Mouse (Mus musculus) thymus, adult 2 months (tissue): ENCODE measurements at regions not wholly inside any gene's neighbourhood (a gene's known extent, or its start where the extent isn't known, plus 50 kb on each side); places are given as distances from the start of the nearest gene placed in this dataset.

Source experiments
- DNase-seq: peaks from one replicate; pipeline ENCODE4 v3.0.0; 2021
- H3K27ac ChIP-seq: fragments of 200-500 bp; 2 replicates; pipeline ENCODE4 v1.5.1; 2012; ENCODE audit warnings: low read length, control low read depth; ENCODE audit not compliant: control insufficient read depth, insufficient read depth
- H3K27me3 ChIP-seq: fragments of 200-500 bp; 2 replicates; pipeline ENCODE4 v1.6.1; 2012; ENCODE audit warnings: mild to moderate bottlenecking, low read length, moderate library complexity, mixed read lengths; ENCODE audit not compliant: control insufficient read depth, insufficient read depth
- H3K36me3 ChIP-seq: fragments of 200-500 bp; 2 replicates; pipeline ENCODE4 v1.6.1; 2012; ENCODE audit warnings: mild to moderate bottlenecking, low read length, moderate library complexity; ENCODE audit not compliant: control insufficient read depth, insufficient read depth
- H3K4me1 ChIP-seq: fragments of 200-500 bp; replicated peaks from 2 replicates; pipeline ENCODE4 v1.6.1; 2012; ENCODE audit warnings: low read length; ENCODE audit not compliant: control insufficient read depth, insufficient read depth
- H3K4me3 ChIP-seq: fragments of 200-500 bp; 2 replicates; pipeline ENCODE4 v1.5.1; 2012; ENCODE audit warnings: mild to moderate bottlenecking, low read length, control low read depth, moderate library complexity; ENCODE audit not compliant: control insufficient read depth, insufficient read depth
- CTCF ChIP-seq: fragments of 200-500 bp; IDR thresholded peaks from 2 replicates; pipeline ENCODE4 v1.5.1; 2012; ENCODE audit warnings: mild to moderate bottlenecking, control low read depth, low read length, moderate library complexity, borderline replicate concordance; ENCODE audit not compliant: control insufficient read depth, poor library complexity, insufficient read depth; ENCODE audit errors: extremely low read depth
- POLR2A ChIP-seq: fragments of 200-500 bp; IDR thresholded peaks from 2 replicates; pipeline ENCODE4 v1.6.1; 2012; ENCODE audit warnings: mild to moderate bottlenecking, low read length, control low read depth, moderate library complexity; ENCODE audit not compliant: control insufficient read depth, poor library complexity, insufficient read depth; ENCODE audit errors: extremely low read depth
- WGBS: fragments of 180-500 bp; shearing (Covaris S2); methylation state at CpG from one replicate; pipeline ENCODE4 v1.1.7; 2018; 5-methylcytosine and 5-hydroxymethylcytosine counted together

GRCm38 (mm10) chr9:61795910-61796309 is 118.4 kb downstream of the Rplp1 start:
- Histone ChIP-seq H3K36me3 (no peaks in the 10 kb centered on the region), H3K4me1 (peaks cover 10% of the 10 kb centered on the region), H3K4me3 (no peak overlapping the region), H3K27me3 (no peaks in the 10 kb centered on the region), H3K27ac (no peak overlapping the region)
- no peak for TF ChIP-seq CTCF
- DNase-seq: no peak
- 95% methylated on average over 5 of the region's 5 CpGs for WGBS

- Histone ChIP-seq H3K27me3 (no peaks in the 10 kb centered on the region), H3K4me1 (peaks cover 9% of the 10 kb centered on the region), H3K36me3 (no peaks in the 10 kb centered on the region), H3K4me3 (no peak overlapping the region), H3K27ac (no peak overlapping the region)
- no peak for TF ChIP-seq CTCF
- TF ChIP-seq POLR2A: no peak
- DNase-seq: no peak
- 85% methylated on average over 11 of the region's 11 CpGs for WGBS
These were observed 122.8 kb downstream of the Rplp1 start for GRCm38 (mm10) chr9:61791435-61792064.

- DNase-seq: no peak
- WGBS: 4% methylated on average over 2 of the region's 2 CpGs
- no peak overlapping the region for H3K4me3 ChIP-seq
These were observed 123.5 kb downstream of the Rplp1 start for GRCm38 (mm10) chr9:61790849-61791248.

GRCm38 (mm10) chr9:61789066-61789897 is 125.1 kb downstream of the Rplp1 start:
- no peaks in the 10 kb centered on the region for H3K36me3 ChIP-seq
- no peak for DNase-seq
- H3K4me3 ChIP-seq: no peak overlapping the region
- TF ChIP-seq CTCF: no peak
- TF ChIP-seq POLR2A: no peak
- no peak overlapping the region for H3K27ac ChIP-seq
- peaks cover 9% of the 10 kb centered on the region for H3K4me1 ChIP-seq
- no peaks in the 10 kb centered on the region for H3K27me3 ChIP-seq
- WGBS: 87% methylated on average over 8 of the region's 8 CpGs

More at GRCm38 (mm10) chr9:61790849-61791248, 123.5 kb downstream of the Rplp1 start:
- Histone ChIP-seq H3K27me3 (no peaks in the 10 kb centered on the region), H3K36me3 (no peaks in the 10 kb centered on the region), H3K4me1 (peaks cover 9% of the 10 kb centered on the region), H3K27ac (no peak overlapping the region)
- TF ChIP-seq CTCF: no peak
- TF ChIP-seq POLR2A: no peak

- Histone ChIP-seq H3K27me3 (no peaks in the 10 kb centered on the region), H3K4me1 (no peaks in the 10 kb centered on the region), H3K27ac (no peak overlapping the region), H3K36me3 (no peaks in the 10 kb centered on the region), H3K4me3 (no peak overlapping the region)
- DNase-seq: no peak
- WGBS: 24% methylated on average over 8 of the region's 8 CpGs
- no peak for TF ChIP-seq POLR2A
- TF ChIP-seq CTCF: no peak
These were observed 132.9 kb downstream of the Rplp1 start for GRCm38 (mm10) chr9:61781469-61781868.

GRCm38 (mm10) chr9:61780186-61780939 is 134.0 kb downstream of the Rplp1 start:
- Histone ChIP-seq H3K4me1 (no peaks in the 10 kb centered on the region), H3K4me3 (no peak overlapping the region), H3K27me3 (no peaks in the 10 kb centered on the region), H3K36me3 (no peaks in the 10 kb centered on the region), H3K27ac (no peak overlapping the region)
- WGBS: 93% methylated on average over 9 of the region's 9 CpGs
- no peak for TF ChIP-seq CTCF
- no peak for TF ChIP-seq POLR2A
- DNase-seq: no peak
